21 mouse cellular contexts compared by ENCODE assay signal in genomic region chr2:105917623-105918346, GRCm38 (mm10). TPM values are rescaled to one million over a fixed set of nuclear protein-coding genes. Genes with fewer than 3 reads are reported as not detected.
DNase-seq lines count a peak whose midpoint lies in the region; ATAC-seq and TF ChIP-seq lines count a peak whose summit lies in the region.
"Had no signal": no experiment of that assay in that cellular context is flagged by ENCODE, and none has a peak within 500 bp of the region (broad histone marks: within the 10 kb centered on the region; RNA-seq: fewer than 3 reads in every experiment).

No protein-coding gene starts in this region.

- H3K4me3 ChIP-seq in forebrain, embryonic 12.5 days (replicated peaks), result no peak overlapping the region
- no peak overlapping the region for H3K4me3 ChIP-seq in forebrain, embryonic 10.5 days
- H3K4me3 ChIP-seq in hindbrain, embryonic 13.5 days, result no peak overlapping the region
- H3K4me3 ChIP-seq in midbrain, embryonic 11.5 days (ENCODE audit: low read depth, low read length), result no peak overlapping the region
- H3K4me3 ChIP-seq in midbrain, postnatal 0 days (ENCODE audit: low read depth, low read length), result no peak overlapping the region
- H3K4me3 ChIP-seq in embryonic facial prominence, embryonic 10.5 days, result no peak overlapping the region
- H3K4me3 ChIP-seq: forebrain, embryonic 13.5 days; heart, adult 2 months; limb, embryonic 12.5 days had no signal

- H3K4me2 ChIP-seq in forebrain, embryonic 12.5 days, result no peak overlapping the region
- H3K4me2 ChIP-seq in hindbrain, embryonic 13.5 days, result no peak overlapping the region
- no peak overlapping the region for H3K4me2 ChIP-seq in midbrain, embryonic 11.5 days
- H3K4me2 ChIP-seq in midbrain, postnatal 0 days (ENCODE audit: low read depth, low read length, poor library complexity, severe bottlenecking), result no peak overlapping the region
- H3K4me2 ChIP-seq: forebrain, embryonic 13.5 days; limb, embryonic 12.5 days; liver, embryonic 11.5 days had no signal

- no peak for DNase-seq in forebrain, embryonic 10.5 days (ENCODE audit: extremely low spot score, low spot score)
- DNase-seq in midbrain, embryonic 11.5 days (ENCODE audit: low spot score, missing footprints), result peak; percentile 89
- peak; percentile 37 for DNase-seq in midbrain, postnatal 0 days (ENCODE audit: low spot score)
- no peak for DNase-seq in embryonic facial prominence, embryonic 10.5 days (ENCODE audit: low spot score)
- DNase-seq in spleen, adult 18-20 months, result no peak
- no peak for DNase-seq in kidney, postnatal 36 days
- DNase-seq: adrenal gland, postnatal 25 days; cerebellum, adult 9-10 months; gastrocnemius, postnatal 36 days; heart, adult 2 months; kidney, adult 2 months; lung, adult 18-20 months; lung, postnatal 14 days had no signal

- H3K4me1 ChIP-seq in forebrain, embryonic 12.5 days, result peaks cover 9% of the 10 kb centered on the region; the same call in 1 of the 2 replicates
- H3K4me1 ChIP-seq in forebrain, embryonic 10.5 days, result peaks cover 11% of the 10 kb centered on the region
- H3K4me1 ChIP-seq in hindbrain, embryonic 13.5 days (replicated peaks), result peaks cover 8% of the 10 kb centered on the region; the same call in 1 of the 2 replicates
- peaks cover 6% of the 10 kb centered on the region; the same call in 1 of the 2 replicates for H3K4me1 ChIP-seq in midbrain, embryonic 11.5 days (ENCODE audit: control insufficient read depth, insufficient read depth, low read length)
- no peaks in the 10 kb centered on the region for H3K4me1 ChIP-seq in midbrain, postnatal 0 days (ENCODE audit: insufficient read depth, low read length)
- no peaks in the 10 kb centered on the region for H3K4me1 ChIP-seq in embryonic facial prominence, embryonic 10.5 days
- H3K4me1 ChIP-seq: forebrain, embryonic 13.5 days; limb, embryonic 12.5 days had no signal

- no peaks in the 10 kb centered on the region for H3K27me3 ChIP-seq in forebrain, embryonic 12.5 days
- H3K27me3 ChIP-seq in forebrain, embryonic 10.5 days (ENCODE audit: poor library complexity, severe bottlenecking), result no peaks in the 10 kb centered on the region
- no peaks in the 10 kb centered on the region for H3K27me3 ChIP-seq in hindbrain, embryonic 13.5 days
- peaks cover 2% of the 10 kb centered on the region; the same call in 1 of the 2 replicates for H3K27me3 ChIP-seq in midbrain, embryonic 11.5 days (ENCODE audit: control insufficient read depth, insufficient read depth, low read length)
- H3K27me3 ChIP-seq in midbrain, postnatal 0 days (ENCODE audit: insufficient read depth, low read length), result no peaks in the 10 kb centered on the region
- no peaks in the 10 kb centered on the region for H3K27me3 ChIP-seq in embryonic facial prominence, embryonic 10.5 days (replicated peaks; ENCODE audit: low read depth, poor library complexity, severe bottlenecking)
- H3K27me3 ChIP-seq: forebrain, embryonic 13.5 days; limb, embryonic 12.5 days had no signal

- H3K9me3 ChIP-seq in forebrain, embryonic 12.5 days, result no peaks in the 10 kb centered on the region
- H3K9me3 ChIP-seq in forebrain, embryonic 10.5 days, result peaks cover 5% of the 10 kb centered on the region; the same call in 1 of the 2 replicates
- H3K9me3 ChIP-seq in hindbrain, embryonic 13.5 days, result no peaks in the 10 kb centered on the region
- H3K9me3 ChIP-seq in midbrain, embryonic 11.5 days (ENCODE audit: control insufficient read depth, low read length), result no peaks in the 10 kb centered on the region; the same call in 1 of the 2 replicates
- no peaks in the 10 kb centered on the region for H3K9me3 ChIP-seq in midbrain, postnatal 0 days (ENCODE audit: low read length)
- H3K9me3 ChIP-seq in embryonic facial prominence, embryonic 10.5 days, result no peaks in the 10 kb centered on the region
- H3K9me3 ChIP-seq: limb, embryonic 12.5 days had no signal

- no peak overlapping the region for H3K27ac ChIP-seq in forebrain, embryonic 12.5 days
- H3K27ac ChIP-seq in forebrain, embryonic 10.5 days, result no peak overlapping the region
- H3K27ac ChIP-seq in hindbrain, embryonic 13.5 days, result no peak overlapping the region
- no peak overlapping the region for H3K27ac ChIP-seq in midbrain, embryonic 11.5 days (ENCODE audit: low read depth, low read length)
- H3K27ac ChIP-seq in midbrain, postnatal 0 days (ENCODE audit: low read depth, low read length), result no peak overlapping the region
- H3K27ac ChIP-seq in embryonic facial prominence, embryonic 10.5 days (replicated peaks), result no peak overlapping the region
- H3K27ac ChIP-seq: forebrain, embryonic 13.5 days; heart, adult 2 months; kidney, postnatal 0 days; limb, embryonic 12.5 days had no signal

- no peak overlapping the region for H3K9ac ChIP-seq in forebrain, embryonic 12.5 days
- H3K9ac ChIP-seq in hindbrain, embryonic 13.5 days, result no peak overlapping the region
- no peak overlapping the region for H3K9ac ChIP-seq in midbrain, embryonic 11.5 days (ENCODE audit: low read length)
- no peak overlapping the region for H3K9ac ChIP-seq in midbrain, postnatal 0 days (replicated peaks; ENCODE audit: low read length, poor library complexity, severe bottlenecking)
- H3K9ac ChIP-seq: forebrain, embryonic 13.5 days; limb, embryonic 12.5 days had no signal

- WGBS in forebrain, embryonic 12.5 days, result 48% methylated on average over 5 of the region's 5 CpGs
- 58% methylated on average over 5 of the region's 5 CpGs for WGBS in forebrain, embryonic 10.5 days
- WGBS in hindbrain, embryonic 13.5 days, result 70% methylated on average over 5 of the region's 5 CpGs
- 32% methylated on average over 5 of the region's 5 CpGs for WGBS in midbrain, embryonic 11.5 days
- 28% methylated on average over 5 of the region's 5 CpGs for WGBS in midbrain, postnatal 0 days
- WGBS in embryonic facial prominence, embryonic 10.5 days, result 76% methylated on average over 5 of the region's 5 CpGs

- 0 out of 2 replicates have a peak, but pooled peaks have one; percentile 33 for ATAC-seq in forebrain, embryonic 12.5 days (ENCODE audit: low FRiP score)
- peak; percentile 49; the same call in 1 of the 2 replicates for ATAC-seq in hindbrain, embryonic 13.5 days (ENCODE audit: low FRiP score)
- peak; percentile 87 for ATAC-seq in midbrain, embryonic 11.5 days (ENCODE audit: low FRiP score)
- no peak for ATAC-seq in midbrain, postnatal 0 days (ENCODE audit: low FRiP score)
- ATAC-seq: CD4-positive, CD25-positive, alpha-beta regulatory T cell, adult 4 months; forebrain, embryonic 13.5 days; inflammation-experienced regulatory T-cells, adult 6 months had no signal

- TF ChIP-seq CTCF in midbrain, postnatal 0 days (IDR thresholded peaks at IDR 0.05), result no peak

- H3K36me3 ChIP-seq in forebrain, embryonic 12.5 days (replicated peaks), result no peaks in the 10 kb centered on the region; the same call in 1 of the 2 replicates
- H3K36me3 ChIP-seq in forebrain, embryonic 10.5 days (replicated peaks), result peaks cover 7% of the 10 kb centered on the region
- H3K36me3 ChIP-seq in hindbrain, embryonic 13.5 days, result no peaks in the 10 kb centered on the region
- no peaks in the 10 kb centered on the region for H3K36me3 ChIP-seq in midbrain, embryonic 11.5 days (ENCODE audit: control insufficient read depth, insufficient read depth, low read length)
- H3K36me3 ChIP-seq in midbrain, postnatal 0 days (ENCODE audit: insufficient read depth, low read length), result no peaks in the 10 kb centered on the region
- H3K36me3 ChIP-seq in embryonic facial prominence, embryonic 10.5 days (replicated peaks), result peaks cover 3% of the 10 kb centered on the region; the same call in 1 of the 2 replicates
- H3K36me3 ChIP-seq: limb, embryonic 12.5 days had no signal

RNA-seq across cellular contexts. Expression of gene Immp1l, which starts 13.3 kb away (rescaled TPM):
- 123 and 129 TPM in 2 replicates for polyA plus RNA-seq in forebrain, embryonic 12.5 days (2016; fragmentation: Nextera tagmentation; extraction: Ambion mirVana)
- 139 and 140 TPM in 2 replicates for polyA plus RNA-seq in forebrain, embryonic 10.5 days (2016; fragmentation: Nextera tagmentation; extraction: Ambion mirVana)
- 106 and 115 TPM in 2 replicates for polyA plus RNA-seq in hindbrain, embryonic 13.5 days (2015; fragmentation: Nextera tagmentation; extraction: Ambion mirVana)
- polyA plus RNA-seq in midbrain, embryonic 11.5 days (2014; fragmentation: Nextera tagmentation; extraction: Ambion mirVana), result 132 and 136 TPM in 2 replicates
- 29.2 and 34.1 TPM in 2 replicates for total RNA-seq in midbrain, postnatal 0 days (2014; rRNA removed)
- polyA plus RNA-seq in midbrain, postnatal 0 days (2015; fragmentation: Nextera tagmentation; extraction: Ambion mirVana), result 82.1 and 84.5 TPM in 2 replicates
- polyA plus RNA-seq in embryonic facial prominence, embryonic 10.5 days (2016; fragmentation: Nextera tagmentation; extraction: Ambion mirVana), result 124 and 133 TPM in 2 replicates

RNA-seq across cellular contexts. Expression of gene Elp4, which starts 13.4 kb away (rescaled TPM):
- 59.1 and 63.5 TPM in 2 replicates for polyA plus RNA-seq in forebrain, embryonic 12.5 days (2016; fragmentation: Nextera tagmentation; extraction: Ambion mirVana)
- 73.3 and 73.5 TPM in 2 replicates for polyA plus RNA-seq in forebrain, embryonic 10.5 days (2016; fragmentation: Nextera tagmentation; extraction: Ambion mirVana)
- 37.5 and 43.0 TPM in 2 replicates for polyA plus RNA-seq in hindbrain, embryonic 13.5 days (2015; fragmentation: Nextera tagmentation; extraction: Ambion mirVana)
- polyA plus RNA-seq in midbrain, embryonic 11.5 days (2014; fragmentation: Nextera tagmentation; extraction: Ambion mirVana), result 59.6 and 61.9 TPM in 2 replicates
- 22.3 and 25.3 TPM in 2 replicates for total RNA-seq in midbrain, postnatal 0 days (2014; rRNA removed)
- 24.7 and 29.2 TPM in 2 replicates for polyA plus RNA-seq in midbrain, postnatal 0 days (2015; fragmentation: Nextera tagmentation; extraction: Ambion mirVana)
- polyA plus RNA-seq in embryonic facial prominence, embryonic 10.5 days (2016; fragmentation: Nextera tagmentation; extraction: Ambion mirVana), result 52.6 and 61.8 TPM in 2 replicates

Comparison
In these comparisons a context has a peak if more than half of its experiments do, and no peak if none do; other contexts are left out.
1. DNase-seq: peak in midbrain, embryonic 11.5 days (single experiment) and midbrain, postnatal 0 days (single experiment); none in forebrain, embryonic 10.5 days (single experiment), embryonic facial prominence, embryonic 10.5 days (single experiment), spleen, adult 18-20 months (0 of 2) and kidney, postnatal 36 days (0 of 2).